Mouse (Mus musculus): ENCODE data around the gene Nckap5. TPM values are rescaled to one million over a fixed set of nuclear protein-coding genes. Genes with fewer than 3 reads are reported as not detected.

The Nckap5 gene
- polyA plus RNA-seq, 1 experiment from 2014 or later, result 16.6 TPM

DNA sequence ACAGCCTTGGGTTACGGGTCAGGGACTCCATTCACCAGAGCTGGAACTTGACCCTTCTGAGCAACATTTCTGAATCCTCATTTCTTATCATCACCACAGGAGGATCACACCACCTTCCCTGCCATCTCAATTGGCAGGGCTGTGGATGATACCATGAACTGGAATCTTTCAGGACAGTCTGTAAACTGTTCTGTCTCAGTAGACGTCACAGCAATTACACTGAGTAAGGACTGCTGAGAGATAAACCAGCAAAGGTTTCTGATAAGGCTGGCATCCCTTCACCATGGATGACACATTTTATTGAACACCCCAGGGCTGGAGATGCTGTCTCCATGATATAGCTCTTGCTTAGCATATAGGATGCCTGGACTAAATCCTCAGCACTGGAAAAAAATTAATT, 178.5 kb downstream of the Nckap5 start:
- H3K36me3 ChIP-seq (ENCODE audit: control insufficient read depth, insufficient read depth, low read length), result no peaks in the 10 kb centered on the region
- H3K9ac ChIP-seq (ENCODE audit: low read length), result no peak overlapping the region
- ATAC-seq (replicated peaks; ENCODE audit: low FRiP score), result no peak
- no peaks in the 10 kb centered on the region for H3K9me3 ChIP-seq (ENCODE audit: control insufficient read depth, low read length)
- no peak overlapping the region for H3K4me3 ChIP-seq (ENCODE audit: low read depth, low read length)
- 75% methylated on average over 2 of the region's 2 CpGs for WGBS
- H3K27ac ChIP-seq (ENCODE audit: low read depth, low read length), result no peak overlapping the region
- no peaks in the 10 kb centered on the region for H3K27me3 ChIP-seq (ENCODE audit: control insufficient read depth, insufficient read depth, low read length)
- DNase-seq (ENCODE audit: low spot score), result no peak
- no peaks in the 10 kb centered on the region for H3K4me1 ChIP-seq (replicated peaks; ENCODE audit: control insufficient read depth, insufficient read depth, low read length)
- no peak overlapping the region for H3K4me2 ChIP-seq (ENCODE audit: low read depth, low read length, severe bottlenecking)

DNA sequence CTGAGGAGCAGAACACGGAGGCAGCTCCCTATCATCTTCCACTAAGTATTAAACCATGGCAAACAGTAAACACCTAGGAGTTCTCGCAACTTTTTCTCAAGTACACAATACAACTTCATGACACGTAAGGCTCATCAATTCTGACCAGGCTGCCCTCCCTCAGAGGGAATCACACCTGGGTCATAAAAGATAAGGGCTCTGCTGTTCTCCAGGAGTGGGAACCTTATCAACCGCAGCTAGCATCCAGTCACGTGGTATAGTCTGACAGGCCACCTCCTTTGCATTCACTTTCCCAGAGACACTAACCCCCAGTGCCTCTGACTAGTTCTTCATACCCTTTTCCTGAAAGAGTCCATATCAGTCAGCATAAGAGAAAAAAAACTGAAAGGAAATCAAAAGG, 179.8 kb downstream of the Nckap5 start:
- no peak overlapping the region for H3K9ac ChIP-seq (ENCODE audit: low read length)
- no peaks in the 10 kb centered on the region for H3K36me3 ChIP-seq (ENCODE audit: control insufficient read depth, insufficient read depth, low read length)
- H3K27me3 ChIP-seq (ENCODE audit: control insufficient read depth, insufficient read depth, low read length), result no peaks in the 10 kb centered on the region
- ATAC-seq (replicated peaks; ENCODE audit: low FRiP score), result no peak
- no peak for DNase-seq (ENCODE audit: low spot score)
- H3K4me1 ChIP-seq (replicated peaks; ENCODE audit: control insufficient read depth, insufficient read depth, low read length), result no peaks in the 10 kb centered on the region
- no peaks in the 10 kb centered on the region for H3K9me3 ChIP-seq (ENCODE audit: control insufficient read depth, low read length)
- 78% methylated on average over 5 of the region's 5 CpGs for WGBS
- no peak overlapping the region for H3K27ac ChIP-seq (ENCODE audit: low read depth, low read length)
- H3K4me2 ChIP-seq (ENCODE audit: low read depth, low read length, severe bottlenecking), result no peak overlapping the region
- H3K4me3 ChIP-seq (ENCODE audit: low read depth, low read length), result no peak overlapping the region

DNA sequence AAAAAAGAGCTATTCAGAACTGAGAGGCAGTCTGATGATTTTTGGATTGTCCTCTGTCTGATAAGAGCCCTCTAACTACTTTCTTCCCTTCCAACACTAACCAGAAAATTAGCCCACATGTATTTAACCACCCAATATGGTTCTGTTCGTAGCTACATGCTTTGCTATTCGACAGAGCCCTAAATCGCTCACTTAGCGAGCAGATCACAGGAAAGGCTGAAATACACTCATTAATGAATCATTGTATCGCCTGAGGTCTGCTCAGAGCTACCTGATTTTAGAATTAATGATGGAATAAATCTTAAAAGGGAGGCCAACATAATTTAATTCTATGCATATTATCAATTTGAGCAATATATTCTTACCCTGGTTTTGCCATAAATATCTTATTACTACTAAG, 187.8 kb downstream of the Nckap5 start:
- WGBS, result 83% methylated on average over 5 of the region's 5 CpGs
- DNase-seq (ENCODE audit: low spot score), result no peak

DNA sequence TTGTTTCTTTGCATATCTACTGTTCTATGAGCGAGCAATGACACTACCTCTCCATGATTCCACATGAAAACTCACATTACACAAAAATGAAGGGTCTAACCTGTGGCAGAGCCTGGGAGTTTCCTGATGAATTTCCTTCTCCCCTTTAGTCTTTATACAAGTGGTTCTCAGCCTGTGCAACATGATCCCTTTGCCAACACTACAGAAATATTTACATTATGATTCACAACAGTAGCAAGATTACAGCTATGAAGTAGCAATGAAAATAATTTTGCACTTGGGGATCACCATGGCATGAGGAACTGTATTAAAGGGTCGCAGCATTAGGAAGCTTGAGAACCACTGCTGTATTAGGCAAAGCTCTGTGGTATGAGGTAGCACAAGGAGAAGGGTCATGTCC, 191.1 kb downstream of the Nckap5 start:
- Histone ChIP-seq H3K27ac (ENCODE audit: low read depth, low read length) (no peak overlapping the region), H3K4me3 (ENCODE audit: low read depth, low read length) (no peak overlapping the region), H3K27me3 (ENCODE audit: control insufficient read depth, insufficient read depth, low read length) (no peaks in the 10 kb centered on the region), H3K36me3 (ENCODE audit: control insufficient read depth, insufficient read depth, low read length) (no peaks in the 10 kb centered on the region), H3K9me3 (ENCODE audit: control insufficient read depth, low read length) (no peaks in the 10 kb centered on the region), H3K4me1 (replicated peaks; ENCODE audit: control insufficient read depth, insufficient read depth, low read length) (no peaks in the 10 kb centered on the region), H3K4me2 (ENCODE audit: low read depth, low read length, severe bottlenecking) (no peak overlapping the region), H3K9ac (ENCODE audit: low read length) (no peak overlapping the region)
- DNase-seq (ENCODE audit: low spot score) (no peak), ATAC-seq (replicated peaks; ENCODE audit: low FRiP score) (no peak)
- 88% methylated on average over 2 of the region's 2 CpGs for WGBS

More for the DNA sequence above, 187.8 kb downstream of the Nckap5 start:
- Histone ChIP-seq H3K27me3 (ENCODE audit: control insufficient read depth, insufficient read depth, low read length) (no peaks in the 10 kb centered on the region), H3K9me3 (ENCODE audit: control insufficient read depth, low read length) (no peaks in the 10 kb centered on the region), H3K4me3 (ENCODE audit: low read depth, low read length) (no peak overlapping the region), H3K9ac (ENCODE audit: low read length) (no peak overlapping the region), H3K4me1 (replicated peaks; ENCODE audit: control insufficient read depth, insufficient read depth, low read length) (no peaks in the 10 kb centered on the region), H3K4me2 (ENCODE audit: low read depth, low read length, severe bottlenecking) (no peak overlapping the region), H3K27ac (ENCODE audit: low read depth, low read length) (no peak overlapping the region), H3K36me3 (ENCODE audit: control insufficient read depth, insufficient read depth, low read length) (no peaks in the 10 kb centered on the region)
- ATAC-seq (replicated peaks; ENCODE audit: low FRiP score), result no peak

DNA sequence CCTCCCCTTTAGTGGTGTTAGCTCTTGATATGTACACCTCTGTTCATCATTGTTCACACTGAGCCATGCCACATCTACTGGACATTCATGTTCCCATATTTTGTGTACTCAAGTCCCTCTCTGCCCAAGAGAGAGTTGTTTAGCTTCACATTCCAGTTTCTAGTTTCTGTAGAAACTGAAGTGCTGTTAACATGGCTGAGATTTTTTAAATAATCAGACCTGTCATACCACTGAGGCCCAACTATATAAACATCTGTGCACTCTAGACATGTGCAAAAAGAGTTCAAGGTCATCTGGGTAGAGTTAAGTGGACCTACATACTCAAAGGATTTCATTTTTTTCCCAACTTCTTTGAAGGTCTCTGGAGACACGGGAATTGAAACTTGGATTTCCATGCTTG, 193.1 kb downstream of the Nckap5 start:
- Histone ChIP-seq H3K27me3 (ENCODE audit: control insufficient read depth, insufficient read depth, low read length) (no peaks in the 10 kb centered on the region), H3K9ac (ENCODE audit: low read length) (no peak overlapping the region), H3K9me3 (ENCODE audit: control insufficient read depth, low read length) (no peaks in the 10 kb centered on the region), H3K4me1 (replicated peaks; ENCODE audit: control insufficient read depth, insufficient read depth, low read length) (no peaks in the 10 kb centered on the region), H3K4me3 (ENCODE audit: low read depth, low read length) (no peak overlapping the region), H3K4me2 (ENCODE audit: low read depth, low read length, severe bottlenecking) (no peak overlapping the region), H3K36me3 (ENCODE audit: control insufficient read depth, insufficient read depth, low read length) (no peaks in the 10 kb centered on the region), H3K27ac (ENCODE audit: low read depth, low read length) (no peak overlapping the region)
- 92% methylated on average over 1 of the region's 1 CpGs for WGBS
- no peak for DNase-seq (ENCODE audit: low spot score)
- ATAC-seq (replicated peaks; ENCODE audit: low FRiP score), result no peak

DNA sequence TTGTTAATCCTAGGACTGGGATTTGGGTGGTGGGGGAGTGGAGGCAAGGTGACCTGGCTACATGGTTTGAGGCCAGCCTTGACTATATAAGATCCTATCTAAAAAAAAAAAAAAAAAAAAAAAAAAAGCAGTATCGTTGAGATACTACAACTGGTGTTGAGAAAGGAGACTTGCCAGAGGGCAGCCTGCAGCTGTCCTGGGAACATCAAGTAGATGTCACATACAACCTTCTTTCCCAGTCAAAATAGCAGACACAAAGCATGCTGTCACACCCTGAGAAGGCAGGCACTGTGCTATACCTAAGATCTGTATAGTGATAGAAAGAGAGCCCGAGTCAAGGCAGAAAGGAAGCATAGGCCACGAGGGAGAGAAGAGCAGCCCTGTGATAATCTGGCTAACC, 204.4 kb downstream of the Nckap5 start:
- WGBS, result 79% methylated on average over 3 of the region's 3 CpGs
- no peaks in the 10 kb centered on the region for H3K4me1 ChIP-seq (replicated peaks; ENCODE audit: control insufficient read depth, insufficient read depth, low read length)
- ATAC-seq (replicated peaks; ENCODE audit: low FRiP score), result no peak

DNA sequence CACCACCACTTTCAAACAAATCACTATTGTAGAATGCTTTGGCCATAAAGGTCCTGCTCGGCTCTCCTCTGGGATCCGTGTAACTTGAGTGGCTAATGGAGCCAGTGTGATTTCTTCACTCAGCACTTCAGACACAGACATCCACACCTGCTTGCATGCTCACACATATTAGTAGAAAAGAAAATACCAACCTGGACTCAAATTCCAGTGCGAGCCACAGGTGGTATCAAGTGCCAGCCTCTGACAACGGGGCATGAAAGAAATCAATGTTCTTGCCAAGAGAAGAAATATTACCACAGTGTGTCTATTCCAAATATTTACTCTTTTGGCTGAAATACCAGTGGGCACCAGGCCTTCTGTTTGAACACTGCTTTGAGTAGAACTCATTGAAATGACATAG, 208.6 kb downstream of the Nckap5 start:
- no peak for DNase-seq (ENCODE audit: low spot score)
- Histone ChIP-seq H3K9me3 (ENCODE audit: control insufficient read depth, low read length) (no peaks in the 10 kb centered on the region), H3K4me1 (replicated peaks; ENCODE audit: control insufficient read depth, insufficient read depth, low read length) (no peaks in the 10 kb centered on the region), H3K27ac (ENCODE audit: low read depth, low read length) (no peak overlapping the region), H3K9ac (ENCODE audit: low read length) (no peak overlapping the region), H3K36me3 (ENCODE audit: control insufficient read depth, insufficient read depth, low read length) (no peaks in the 10 kb centered on the region), H3K27me3 (ENCODE audit: control insufficient read depth, insufficient read depth, low read length) (no peaks in the 10 kb centered on the region), H3K4me3 (ENCODE audit: low read depth, low read length) (no peak overlapping the region), H3K4me2 (ENCODE audit: low read depth, low read length, severe bottlenecking) (no peak overlapping the region)
- 88% methylated on average over 4 of the region's 4 CpGs for WGBS
- no peak for ATAC-seq (replicated peaks; ENCODE audit: low FRiP score)

More for the DNA sequence above, 204.4 kb downstream of the Nckap5 start:
- no peak overlapping the region for H3K9ac ChIP-seq (ENCODE audit: low read length)
- H3K4me3 ChIP-seq (ENCODE audit: low read depth, low read length), result no peak overlapping the region
- no peaks in the 10 kb centered on the region for H3K27me3 ChIP-seq (ENCODE audit: control insufficient read depth, insufficient read depth, low read length)
- no peaks in the 10 kb centered on the region for H3K9me3 ChIP-seq (ENCODE audit: control insufficient read depth, low read length)
- no peak for DNase-seq (ENCODE audit: low spot score)
- no peaks in the 10 kb centered on the region for H3K36me3 ChIP-seq (ENCODE audit: control insufficient read depth, insufficient read depth, low read length)
- no peak overlapping the region for H3K27ac ChIP-seq (ENCODE audit: low read depth, low read length)
- H3K4me2 ChIP-seq (ENCODE audit: low read depth, low read length, severe bottlenecking), result no peak overlapping the region

DNA sequence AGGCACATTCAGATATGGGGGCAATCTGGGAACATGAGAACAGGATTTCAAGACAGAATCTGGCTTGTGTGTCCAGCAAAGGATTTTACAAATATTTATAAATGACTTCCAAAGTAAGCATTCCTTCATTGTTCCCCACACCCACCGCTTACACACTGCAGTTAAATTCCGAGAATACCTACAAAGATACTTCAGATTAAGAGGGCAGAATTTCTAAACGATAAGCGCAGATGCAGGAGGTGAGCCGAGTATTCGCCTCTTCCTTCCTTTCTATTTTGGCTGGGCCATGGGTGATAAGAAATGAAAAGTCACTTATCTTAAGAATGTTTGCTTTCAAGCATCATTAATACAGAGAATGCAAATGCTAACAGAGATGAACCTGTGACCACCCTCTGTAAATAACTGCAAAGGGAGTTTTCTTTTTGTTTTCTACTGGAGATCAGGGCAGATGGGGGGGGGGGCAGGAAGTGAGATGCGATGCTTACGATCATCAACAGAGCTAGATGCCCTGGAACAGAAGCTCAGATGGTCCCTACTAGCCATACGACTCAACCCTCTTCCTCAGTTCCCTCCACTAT, 213.0 kb downstream of the Nckap5 start:
- H3K27ac ChIP-seq (ENCODE audit: low read depth, low read length), result no peak overlapping the region
- no peak overlapping the region for H3K4me3 ChIP-seq (ENCODE audit: low read depth, low read length)
- DNase-seq (ENCODE audit: low spot score) (no peak), ATAC-seq (replicated peaks; ENCODE audit: low FRiP score) (no peak)
- H3K9ac ChIP-seq (ENCODE audit: low read length), result no peak overlapping the region
- 94% methylated on average over 9 of the region's 9 CpGs for WGBS
- H3K9me3 ChIP-seq (ENCODE audit: control insufficient read depth, low read length), result no peaks in the 10 kb centered on the region
- no peaks in the 10 kb centered on the region for H3K36me3 ChIP-seq (ENCODE audit: control insufficient read depth, insufficient read depth, low read length)
- no peaks in the 10 kb centered on the region for H3K27me3 ChIP-seq (ENCODE audit: control insufficient read depth, insufficient read depth, low read length)
- no peaks in the 10 kb centered on the region for H3K4me1 ChIP-seq (replicated peaks; ENCODE audit: control insufficient read depth, insufficient read depth, low read length)
- no peak overlapping the region for H3K4me2 ChIP-seq (ENCODE audit: low read depth, low read length, severe bottlenecking)

DNA sequence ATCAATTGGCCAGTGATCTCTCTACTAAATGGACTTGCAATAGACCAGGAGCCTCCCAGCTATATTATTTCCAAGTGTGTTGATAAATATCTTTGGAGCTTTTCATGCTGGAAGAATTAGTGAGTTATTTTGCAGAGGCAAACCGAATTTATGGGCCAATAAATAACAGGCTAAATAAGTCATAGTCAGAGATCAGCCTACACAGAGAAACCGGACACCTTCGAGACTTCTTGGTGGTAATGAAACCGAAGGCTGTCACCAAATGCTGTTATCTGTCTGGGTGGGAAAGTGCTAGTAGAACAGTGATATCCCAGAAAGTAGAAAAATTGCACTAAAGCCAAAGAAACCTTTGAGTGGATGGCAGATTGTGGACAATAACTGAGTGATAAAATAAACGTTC, 213.6 kb downstream of the Nckap5 start:
- WGBS, result 85% methylated on average over 5 of the region's 5 CpGs
- H3K4me1 ChIP-seq (replicated peaks; ENCODE audit: control insufficient read depth, insufficient read depth, low read length), result no peaks in the 10 kb centered on the region
- no peak overlapping the region for H3K4me3 ChIP-seq (ENCODE audit: low read depth, low read length)
- no peaks in the 10 kb centered on the region for H3K27me3 ChIP-seq (ENCODE audit: control insufficient read depth, insufficient read depth, low read length)
- ATAC-seq (replicated peaks; ENCODE audit: low FRiP score) (no peak), DNase-seq (ENCODE audit: low spot score) (no peak)
- no peak overlapping the region for H3K4me2 ChIP-seq (ENCODE audit: low read depth, low read length, severe bottlenecking)
- no peaks in the 10 kb centered on the region for H3K9me3 ChIP-seq (ENCODE audit: control insufficient read depth, low read length)
- H3K36me3 ChIP-seq (ENCODE audit: control insufficient read depth, insufficient read depth, low read length), result no peaks in the 10 kb centered on the region
- H3K9ac ChIP-seq (ENCODE audit: low read length), result no peak overlapping the region
- no peak overlapping the region for H3K27ac ChIP-seq (ENCODE audit: low read depth, low read length)

All from forebrain, embryonic 11.5 days (tissue).